Mouse (Mus musculus): Measurements from ENCODE around the gene Sppl2c.

DNA sequence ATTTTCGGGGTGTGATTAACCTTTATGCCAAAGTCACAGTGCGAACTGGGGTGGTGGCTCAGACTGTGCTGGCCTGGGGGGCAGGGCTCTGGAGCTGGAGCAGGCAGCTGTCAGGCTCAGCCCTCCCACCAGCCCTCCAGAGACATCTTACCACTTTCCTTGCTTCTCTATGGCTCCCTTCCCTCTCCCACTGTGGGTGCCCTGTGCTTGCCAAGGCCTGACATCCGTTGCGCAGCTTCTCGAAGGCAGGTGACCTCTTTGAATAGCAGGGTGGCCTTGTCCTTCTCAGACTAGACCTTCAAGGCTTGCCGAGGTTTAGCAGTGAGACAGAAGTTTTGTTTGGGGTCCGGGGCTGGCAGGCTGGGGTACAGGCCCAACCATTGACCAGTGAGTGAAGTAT, 37.3 kb upstream of the Sppl2c start:
- TF ChIP-seq CTCF (IDR thresholded peaks at IDR 0.05; ENCODE audit: insufficient read depth, low read depth, low read length) (no peak), POLR2A (IDR thresholded peaks at IDR 0.05; ENCODE audit: insufficient read depth, low read depth, low read length) (no peak)
